Mouse (Mus musculus): ENCODE measurements around the gene Dera.
A peak's percentile ranks its signal among the peaks of the same experiment; 100 is the strongest.

GRCm38 (mm10) chr6:137747174-137747928, 7.0 kb upstream of the Dera start:
- TF ChIP-seq MXI1 (IDR thresholded peaks at IDR 0.05; ENCODE audit: low read depth, low read length) (no peak), SMC3 (IDR thresholded peaks at IDR 0.05; ENCODE audit: low read depth, low read length) (peak; percentile 27; the same call in 1 of the 2 replicates), E2F4 (IDR thresholded peaks at IDR 0.05; ENCODE audit: insufficient replicate concordance, low read depth, low read length) (no peak), USF1 (IDR thresholded peaks at IDR 0.05; ENCODE audit: low read depth, low read length) (no peak), CTCF (conservative IDR thresholded peaks at IDR 0.05 in 1 of 2, IDR thresholded peaks at IDR 0.05 in 1 of 2; ENCODE audit: low read depth in 2 of 2, low read length in 2 of 2) (peak; percentile 57 to 60; a peak in 3 of 4 replicates), ZNF384 (IDR thresholded peaks at IDR 0.05; ENCODE audit: low read depth, low read length) (no peak), RAD21 (IDR thresholded peaks at IDR 0.05; ENCODE audit: low read depth, low read length) (peak; percentile 31), USF2 (conservative IDR thresholded peaks at IDR 0.05; ENCODE audit: low read depth, low read length) (no peak), POLR2A (IDR thresholded peaks at IDR 0.05; ENCODE audit: low read depth, low read length) (no peak)
